In genomic region chr2:92437875-92438274, GRCm38 (mm10) we compare ENCODE assay signal across 8 mouse cellular contexts. TPM values are rescaled to one million over a fixed set of nuclear protein-coding genes. Genes with fewer than 3 reads are reported as not detected.
A peak's percentile ranks its signal among the peaks of the same experiment; 100 is the strongest.
DNase-seq lines count a peak whose midpoint lies in the region; ATAC-seq lines count a peak whose summit lies in the region.

No protein-coding gene starts in this region.

- no peaks in the 10 kb centered on the region for H3K36me3 ChIP-seq in embryonic facial prominence, embryonic 14.5 days (ENCODE audit: control insufficient read depth, insufficient read depth, low read length)
- no peaks in the 10 kb centered on the region for H3K36me3 ChIP-seq in heart, embryonic 10.5 days
- no peaks in the 10 kb centered on the region for H3K36me3 ChIP-seq in kidney, embryonic 15.5 days
- H3K36me3 ChIP-seq in stomach, embryonic 15.5 days: no peaks in the 10 kb centered on the region

- no peak overlapping the region for H3K9ac ChIP-seq in embryonic facial prominence, embryonic 14.5 days (ENCODE audit: low read depth, low read length)
- no peak overlapping the region for H3K9ac ChIP-seq in kidney, embryonic 15.5 days
- no peak overlapping the region for H3K9ac ChIP-seq in stomach, embryonic 15.5 days

- WGBS in embryonic facial prominence, embryonic 14.5 days: 2% methylated on average over 5 of the region's 5 CpGs
- WGBS in heart, embryonic 10.5 days: 1% methylated on average over 5 of the region's 5 CpGs
- 0% methylated on average over 5 of the region's 5 CpGs for WGBS in kidney, embryonic 15.5 days
- WGBS in stomach, embryonic 15.5 days: under 1% methylated on average over 5 of the region's 5 CpGs

- H3K4me1 ChIP-seq in embryonic facial prominence, embryonic 14.5 days (ENCODE audit: control insufficient read depth, insufficient read depth, low read length): peaks cover 2% of the 10 kb centered on the region; the same call in 1 of the 2 replicates
- peaks cover 23% of the 10 kb centered on the region for H3K4me1 ChIP-seq in heart, embryonic 10.5 days
- H3K4me1 ChIP-seq in kidney, embryonic 15.5 days: peaks cover 20% of the 10 kb centered on the region
- peaks cover 16% of the 10 kb centered on the region for H3K4me1 ChIP-seq in stomach, embryonic 15.5 days

- H3K27me3 ChIP-seq in embryonic facial prominence, embryonic 14.5 days (replicated peaks; ENCODE audit: control insufficient read depth, insufficient read depth, low read length): peaks cover 3% of the 10 kb centered on the region; the same call in 1 of the 2 replicates
- 0 out of 2 replicates have a peak, but pooled peaks cover 4% of the 10 kb centered on the region for H3K27me3 ChIP-seq in heart, embryonic 10.5 days (ENCODE audit: insufficient read depth, poor library complexity, severe bottlenecking)
- peaks cover 4% of the 10 kb centered on the region; the same call in 1 of the 2 replicates for H3K27me3 ChIP-seq in kidney, embryonic 15.5 days
- no peaks in the 10 kb centered on the region for H3K27me3 ChIP-seq in stomach, embryonic 15.5 days (replicated peaks)

- peak overlapping the region; percentile 37; the same call in 1 of the 2 replicates for H3K4me2 ChIP-seq in embryonic facial prominence, embryonic 14.5 days (ENCODE audit: low read depth, low read length)
- H3K4me2 ChIP-seq in kidney, embryonic 15.5 days: peak overlapping the region; percentile 40
- peak overlapping the region; percentile 45 for H3K4me2 ChIP-seq in stomach, embryonic 15.5 days

- no peak overlapping the region for H3K27ac ChIP-seq in embryonic facial prominence, embryonic 14.5 days (replicated peaks; ENCODE audit: low read depth, low read length)
- no peak overlapping the region for H3K27ac ChIP-seq in heart, embryonic 10.5 days
- H3K27ac ChIP-seq in kidney, embryonic 15.5 days: no peak overlapping the region
- H3K27ac ChIP-seq in stomach, embryonic 15.5 days: no peak overlapping the region

- no peak overlapping the region for H3K4me3 ChIP-seq in embryonic facial prominence, embryonic 14.5 days (ENCODE audit: low read depth, low read length)
- H3K4me3 ChIP-seq in heart, embryonic 10.5 days: peak overlapping the region; percentile 15; the same call in 1 of the 2 replicates
- H3K4me3 ChIP-seq in kidney, embryonic 15.5 days (replicated peaks): no peak overlapping the region
- no peak overlapping the region for H3K4me3 ChIP-seq in stomach, embryonic 15.5 days (replicated peaks)

- no peak for ATAC-seq in embryonic facial prominence, embryonic 14.5 days (ENCODE audit: low read depth)
- ATAC-seq in kidney, embryonic 15.5 days (replicated peaks; ENCODE audit: low FRiP score): no peak
- ATAC-seq in stomach, embryonic 15.5 days (ENCODE audit: insufficient read depth, low FRiP score, low read depth): no peak

- no peaks in the 10 kb centered on the region for H3K9me3 ChIP-seq in embryonic facial prominence, embryonic 14.5 days (ENCODE audit: control insufficient read depth, low read length)
- H3K9me3 ChIP-seq in heart, embryonic 10.5 days: no peaks in the 10 kb centered on the region
- H3K9me3 ChIP-seq in kidney, embryonic 15.5 days (replicated peaks): 0 out of 2 replicates have a peak, but pooled peaks cover 3% of the 10 kb centered on the region
- H3K9me3 ChIP-seq in stomach, embryonic 15.5 days: no peaks in the 10 kb centered on the region

- DNase-seq in CD4-positive helper T cell, adult 2 months (ENCODE audit: low read depth, low spot score): peak; percentile 80
- peak; percentile 88 for DNase-seq in adrenal gland, postnatal 14 days
- peak; percentile 91 for DNase-seq in embryonic facial prominence, embryonic 14.5 days (ENCODE audit: low spot score)
- DNase-seq in heart, embryonic 10.5 days (ENCODE audit: low spot score): peak; percentile 88
- peak; percentile 85 for DNase-seq in liver
- peak; percentile 34 to 66 for DNase-seq in monocyte, adult 2 months (ENCODE audit: low read depth in 1 of 2, low spot score in 2 of 2)

RNA-seq across cellular contexts. Expression of gene Cry2, which starts 4.0 kb away (rescaled TPM):
- total RNA-seq in adrenal gland, postnatal 14 days (2021): 31.8 and 37.3 TPM in 2 replicates
- 26.6 and 27.1 TPM in 2 replicates for polyA plus RNA-seq in embryonic facial prominence, embryonic 14.5 days (2014; fragmentation: Nextera tagmentation; extraction: Ambion mirVana)
- polyA plus RNA-seq in heart, embryonic 10.5 days (2016; fragmentation: Nextera tagmentation; extraction: Ambion mirVana): 21.0 and 23.3 TPM in 2 replicates
- 17.7 and 21.3 TPM in 2 replicates for polyA plus RNA-seq in kidney, embryonic 15.5 days (2015; fragmentation: Nextera tagmentation; extraction: Ambion mirVana)
- 19.2 and 23.6 TPM in 2 replicates for polyA plus RNA-seq in stomach, embryonic 15.5 days (2015; fragmentation: Nextera tagmentation; extraction: Ambion mirVana)

RNA-seq across cellular contexts. Expression of gene Slc35c1, which starts 22.5 kb away (rescaled TPM):
- total RNA-seq in adrenal gland, postnatal 14 days (2021): 15.6 and 19.5 TPM in 2 replicates
- polyA plus RNA-seq in embryonic facial prominence, embryonic 14.5 days (2014; fragmentation: Nextera tagmentation; extraction: Ambion mirVana): 15.7 and 16.0 TPM in 2 replicates
- polyA plus RNA-seq in heart, embryonic 10.5 days (2016; fragmentation: Nextera tagmentation; extraction: Ambion mirVana): 14.1 and 14.9 TPM in 2 replicates
- polyA plus RNA-seq in kidney, embryonic 15.5 days (2015; fragmentation: Nextera tagmentation; extraction: Ambion mirVana): 15.1 and 16.2 TPM in 2 replicates
- polyA plus RNA-seq in stomach, embryonic 15.5 days (2015; fragmentation: Nextera tagmentation; extraction: Ambion mirVana): 27.1 and 31.0 TPM in 2 replicates

RNA-seq across cellular contexts. Expression of gene Mapk8ip1, which starts 36.8 kb away (rescaled TPM):
- total RNA-seq in adrenal gland, postnatal 14 days (2021): 21.2 and 22.8 TPM in 2 replicates
- polyA plus RNA-seq in embryonic facial prominence, embryonic 14.5 days (2014; fragmentation: Nextera tagmentation; extraction: Ambion mirVana): 17.6 and 18.1 TPM in 2 replicates
- 7.5 and 18.2 TPM in 2 replicates for polyA plus RNA-seq in heart, embryonic 10.5 days (2016; fragmentation: Nextera tagmentation; extraction: Ambion mirVana)
- polyA plus RNA-seq in kidney, embryonic 15.5 days (2015; fragmentation: Nextera tagmentation; extraction: Ambion mirVana): 32.1 and 34.9 TPM in 2 replicates
- 23.4 and 24.6 TPM in 2 replicates for polyA plus RNA-seq in stomach, embryonic 15.5 days (2015; fragmentation: Nextera tagmentation; extraction: Ambion mirVana)

RNA-seq across cellular contexts. Expression of gene 1700029I15Rik, which starts 55.5 kb away (rescaled TPM):
- total RNA-seq in adrenal gland, postnatal 14 days (2021): 9.6 and 9.7 TPM in 2 replicates
- polyA plus RNA-seq in embryonic facial prominence, embryonic 14.5 days (2014; fragmentation: Nextera tagmentation; extraction: Ambion mirVana): 2.7 and 3.0 TPM in 2 replicates
- 0.89 and 2.7 TPM in 2 replicates for polyA plus RNA-seq in heart, embryonic 10.5 days (2016; fragmentation: Nextera tagmentation; extraction: Ambion mirVana)
- polyA plus RNA-seq in kidney, embryonic 15.5 days (2015; fragmentation: Nextera tagmentation; extraction: Ambion mirVana): 3.2 and 3.4 TPM in 2 replicates
- 3.4 and 4.0 TPM in 2 replicates for polyA plus RNA-seq in stomach, embryonic 15.5 days (2015; fragmentation: Nextera tagmentation; extraction: Ambion mirVana)
